Mouse (Mus musculus) liver, embryonic 13.5 days (tissue): ENCODE data around the gene Ap2a1. TPM values are rescaled to one million over a fixed set of nuclear protein-coding genes. Genes with fewer than 3 reads are reported as not detected.

Experiments used
- ATAC-seq: fragments of 200-750 bp; cut with Nextera tagmentation; 2 replicates; pipeline ENCODE4 v1.8.0; 2017; ENCODE audit warnings: low read depth, mild to moderate bottlenecking, moderate number of reproducible peaks, moderate library complexity
- DNase-seq: peaks from one replicate; pipeline ENCODE4 v3.0.0; 2022
- H3K27ac ChIP-seq: fragments of 300-500 bp; sonication (generic); 2 replicates; pipeline ENCODE4 v1.5.1; 2015; ENCODE audit warnings: moderate library complexity, mild to moderate bottlenecking, inconsistent platforms
- H3K27me3 ChIP-seq: fragments of 300-500 bp; sonication (generic); 2 replicates; pipeline ENCODE4 v1.6.1; 2015; ENCODE audit warnings: mild to moderate bottlenecking, inconsistent platforms
- H3K36me3 ChIP-seq: fragments of 300-500 bp; sonication (generic); 2 replicates; pipeline ENCODE4 v1.6.1; 2015; ENCODE audit warnings: mild to moderate bottlenecking, inconsistent platforms
- H3K4me1 ChIP-seq: fragments of 300-500 bp; sonication (generic); replicated peaks from 2 replicates; pipeline ENCODE4 v1.6.1; 2015; ENCODE audit warnings: inconsistent platforms
- H3K4me2 ChIP-seq: fragments of 300-500 bp; sonication (generic); 2 replicates; pipeline ENCODE4 v1.6.1; 2015; ENCODE audit warnings: inconsistent platforms, mild to moderate bottlenecking, moderate library complexity
- H3K4me3 ChIP-seq: fragments of 300-500 bp; sonication (generic); replicated peaks from 2 replicates; pipeline ENCODE4 v1.5.1; 2015; ENCODE audit warnings: mild to moderate bottlenecking, inconsistent platforms
- H3K9ac ChIP-seq: fragments of 300-500 bp; sonication (generic); 2 replicates; pipeline ENCODE4 v1.6.1; 2015; ENCODE audit warnings: mild to moderate bottlenecking, inconsistent platforms
- H3K9me3 ChIP-seq: fragments of 300-500 bp; sonication (generic); replicated peaks from 2 replicates; pipeline ENCODE4 v1.6.1; 2016; ENCODE audit warnings: inconsistent platforms
- WGBS: fragments of 180-500 bp; shearing (Covaris S2); methylation state at CpG from one replicate; pipeline ENCODE4 v1.1.7; 2015; ENCODE audit not compliant: insufficient replicate concordance; 5-methylcytosine and 5-hydroxymethylcytosine counted together
- polyA plus RNA-seq: library from polyadenylated mRNA; unstranded; fragments of >200 nt; fragmentation: Nextera tagmentation; extraction: Ambion mirVana; gene quantifications from 2 replicates; pipeline ENCODE4 v1.2.1, GENCODE M21; 2015

Ap2a1 gene
- polyA plus RNA-seq, 1 experiment from 2014 or later: 69.5 TPM

DNA sequence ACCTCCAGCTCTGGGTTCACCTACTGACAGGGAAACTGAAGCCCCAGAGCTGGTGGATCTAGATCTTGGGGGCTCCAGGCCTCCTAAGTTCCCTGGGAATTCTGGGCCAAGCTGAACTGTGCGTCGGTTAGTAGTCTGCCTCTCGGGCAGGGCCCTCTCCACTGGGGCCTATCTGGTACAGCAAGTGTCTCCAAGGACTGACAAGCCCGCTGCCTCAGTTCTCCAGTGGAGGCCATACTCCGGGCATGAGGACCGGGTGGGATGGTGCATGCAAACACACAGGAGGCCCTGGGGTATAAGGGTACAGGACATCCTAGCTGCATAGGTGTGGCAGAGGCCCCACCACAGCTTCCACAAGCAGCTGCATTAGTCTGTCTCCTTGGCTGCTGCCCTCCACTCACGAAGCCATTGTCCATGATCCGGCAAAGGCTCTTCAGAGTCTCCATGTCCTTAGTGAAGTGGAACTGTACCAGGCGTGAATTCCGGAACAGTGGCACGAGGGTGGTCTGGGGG lies 65.3 kb downstream of the Ap2a1 start:
- no peak for DNase-seq
- Histone ChIP-seq H3K4me1 (peaks cover 68% of the 10 kb centered on the region), H3K36me3 (peaks cover 61% of the 10 kb centered on the region), H3K4me3 (no peak overlapping the region), H3K27me3 (no peaks in the 10 kb centered on the region), H3K4me2 (no peak overlapping the region), H3K9ac (no peak overlapping the region), H3K9me3 (no peaks in the 10 kb centered on the region), H3K27ac (no peak overlapping the region)
- no peak for ATAC-seq
- WGBS: 82% methylated on average over 11 of the region's 11 CpGs

DNA sequence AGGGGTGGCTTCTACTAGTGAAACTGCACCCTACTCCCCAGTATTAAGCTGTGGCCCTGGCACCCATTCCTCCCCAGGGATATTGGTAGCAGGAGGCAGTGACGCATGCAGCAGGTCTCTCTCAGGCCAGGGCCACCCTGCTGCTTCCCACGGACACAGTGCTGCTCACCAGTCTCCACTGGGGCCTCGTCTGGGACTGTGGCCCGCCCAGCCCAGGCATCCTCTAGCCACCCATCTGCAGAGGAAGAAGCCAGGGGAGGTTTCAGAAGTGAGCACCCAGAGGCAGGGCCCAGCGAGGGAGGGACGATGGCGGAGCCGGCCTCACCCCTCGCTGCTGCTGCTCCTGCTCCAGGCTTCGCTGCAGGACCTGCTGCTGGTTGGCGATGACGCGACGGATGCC lies 66.1 kb downstream of the Ap2a1 start:
- Histone ChIP-seq H3K4me2 (no peak overlapping the region), H3K27me3 (no peaks in the 10 kb centered on the region), H3K36me3 (peaks cover 61% of the 10 kb centered on the region), H3K4me1 (peaks cover 68% of the 10 kb centered on the region), H3K9me3 (no peaks in the 10 kb centered on the region), H3K9ac (no peak overlapping the region), H3K27ac (no peak overlapping the region), H3K4me3 (no peak overlapping the region)
- DNase-seq (no peak), ATAC-seq (no peak)
- WGBS: 93% methylated on average over 14 of the region's 14 CpGs

DNA sequence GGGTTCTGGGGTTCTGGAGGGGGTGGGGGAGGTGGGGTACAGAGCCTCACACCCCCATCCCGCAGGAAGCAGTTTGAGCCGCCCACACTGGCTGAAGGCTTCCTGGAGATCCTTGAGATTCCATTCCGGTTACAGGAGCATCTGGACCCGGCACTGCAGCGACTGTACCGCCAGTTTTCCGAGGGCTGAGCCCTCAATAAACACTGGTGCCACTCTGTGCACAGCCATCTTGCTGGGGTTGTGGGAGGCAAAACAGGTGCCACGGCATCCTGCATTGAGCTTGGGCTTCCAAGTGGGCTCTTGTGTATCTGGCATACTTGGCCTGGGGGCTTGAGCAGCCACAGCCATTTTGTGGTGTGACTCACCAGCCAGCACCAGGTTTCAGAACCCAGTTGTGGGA lies 66.9 kb downstream of the Ap2a1 start:
- WGBS: 83% methylated on average over 8 of the region's 8 CpGs
- Histone ChIP-seq H3K36me3 (peaks cover 61% of the 10 kb centered on the region), H3K4me1 (peaks cover 68% of the 10 kb centered on the region)

DNA sequence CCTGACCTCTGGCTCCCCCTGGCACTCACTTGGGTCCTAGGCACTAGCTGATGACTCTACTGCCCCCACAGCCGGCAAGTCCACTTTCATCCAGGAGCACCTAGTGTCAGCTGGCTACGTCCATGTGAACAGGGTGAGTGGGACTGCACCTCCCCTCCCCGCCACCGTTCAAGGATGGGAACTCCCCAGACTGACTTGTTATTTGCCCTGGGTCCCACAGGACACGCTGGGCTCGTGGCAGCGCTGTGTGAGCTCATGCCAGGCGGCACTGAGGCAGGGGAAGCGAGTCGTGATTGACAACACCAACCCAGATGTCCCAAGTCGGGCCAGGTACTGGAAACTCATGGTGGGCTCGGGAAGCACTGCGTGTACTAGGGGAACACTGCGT lies 67.9 kb downstream of the Ap2a1 start:
- Histone ChIP-seq H3K4me3 (no peak overlapping the region), H3K27me3 (no peaks in the 10 kb centered on the region), H3K27ac (no peak overlapping the region), H3K4me2 (no peak overlapping the region), H3K9me3 (no peaks in the 10 kb centered on the region), H3K36me3 (peaks cover 60% of the 10 kb centered on the region), H3K9ac (no peak overlapping the region), H3K4me1 (peaks cover 63% of the 10 kb centered on the region)
- WGBS: 86% methylated on average over 14 of the region's 14 CpGs
- ATAC-seq (no peak), DNase-seq (no peak)

More for the DNA sequence above, 66.9 kb downstream of the Ap2a1 start:
- H3K9me3 ChIP-seq: no peaks in the 10 kb centered on the region
- no peak overlapping the region for H3K4me3 ChIP-seq
- no peak overlapping the region for H3K4me2 ChIP-seq
- ATAC-seq (no peak), DNase-seq (no peak)
- H3K27me3 ChIP-seq: no peaks in the 10 kb centered on the region
- H3K27ac ChIP-seq: no peak overlapping the region
- H3K9ac ChIP-seq: no peak overlapping the region

DNA sequence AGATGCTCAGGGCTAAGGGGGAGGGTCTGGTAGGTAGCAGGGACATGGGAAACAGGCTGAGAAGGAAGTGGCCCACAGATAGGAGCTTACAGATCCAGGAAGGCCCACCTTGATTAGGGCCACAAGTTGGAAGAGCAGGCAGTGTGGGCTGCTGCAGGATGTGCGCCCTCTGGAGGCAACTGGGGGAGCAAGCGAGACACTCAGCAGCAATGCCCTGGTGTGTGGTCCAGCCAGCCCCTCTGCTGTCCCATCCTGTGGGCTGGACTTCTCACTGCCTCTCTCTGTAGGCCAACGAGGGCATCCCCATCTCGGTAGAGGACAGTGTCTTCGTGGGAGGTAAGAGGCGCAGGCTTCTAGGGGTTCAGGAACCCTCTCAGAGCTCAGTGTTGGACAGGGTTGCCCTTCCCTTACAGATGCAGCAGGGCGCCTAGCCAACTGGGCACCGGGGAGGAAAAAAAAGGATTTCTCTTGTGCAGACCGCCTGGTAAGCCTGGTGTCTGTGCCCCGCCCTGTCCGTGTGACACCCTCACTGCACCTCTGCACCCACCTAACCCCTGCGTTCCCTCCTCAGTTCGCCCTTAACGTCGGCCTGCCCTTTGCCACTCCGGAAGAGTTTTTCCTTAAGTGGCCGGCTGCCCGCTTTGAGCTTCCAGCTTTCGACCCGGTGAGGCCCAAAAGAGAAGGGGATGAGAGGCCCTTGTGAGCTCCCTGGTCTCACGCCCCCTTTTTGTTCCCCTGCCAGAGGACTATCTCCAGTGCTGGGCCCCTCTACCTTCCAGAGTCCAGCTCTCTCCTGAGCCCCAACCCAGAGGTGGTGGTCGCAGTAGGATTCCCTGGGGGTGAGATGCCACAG lies 68.5 kb downstream of the Ap2a1 start:
- ATAC-seq (no peak; the same call in 1 of the 2 replicates), DNase-seq (peak; percentile 54)
- H3K4me2 ChIP-seq: no peak overlapping the region
- peaks cover 63% of the 10 kb centered on the region for H3K4me1 ChIP-seq
- H3K9me3 ChIP-seq: no peaks in the 10 kb centered on the region
- no peak overlapping the region; the same call in 1 of the 2 replicates for H3K27ac ChIP-seq
- H3K4me3 ChIP-seq: no peak overlapping the region
- H3K27me3 ChIP-seq: no peaks in the 10 kb centered on the region
- 57% methylated on average over 22 of the region's 22 CpGs for WGBS
- H3K36me3 ChIP-seq: peaks cover 57% of the 10 kb centered on the region
- H3K9ac ChIP-seq: no peak overlapping the region

DNA sequence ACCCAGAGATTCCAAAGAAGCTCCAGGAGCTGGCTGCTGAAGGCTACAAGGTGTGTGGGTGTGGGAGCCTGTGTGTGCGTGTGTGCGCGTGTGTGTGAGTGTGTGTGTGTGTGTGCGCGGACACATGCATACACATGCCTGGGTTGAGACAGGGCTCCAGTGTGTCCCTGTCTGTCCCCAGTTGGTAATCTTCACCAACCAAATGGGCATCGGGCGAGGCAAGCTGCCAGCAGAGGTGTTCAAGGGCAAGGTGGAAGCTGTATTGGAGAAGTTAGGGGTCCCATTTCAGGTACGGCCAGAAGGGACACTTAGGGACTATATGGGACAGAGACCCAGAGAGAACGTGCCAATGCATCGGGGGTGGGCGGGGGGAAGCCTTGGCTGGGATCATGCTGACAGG lies 69.4 kb downstream of the Ap2a1 start:
- Histone ChIP-seq H3K4me3 (no peak overlapping the region), H3K9ac (no peak overlapping the region), H3K4me2 (no peak overlapping the region), H3K36me3 (peaks cover 49% of the 10 kb centered on the region), H3K4me1 (peaks cover 63% of the 10 kb centered on the region), H3K9me3 (no peaks in the 10 kb centered on the region), H3K27ac (no peak overlapping the region; the same call in 1 of the 2 replicates), H3K27me3 (no peaks in the 10 kb centered on the region)
- DNase-seq (no peak), ATAC-seq (no peak)
- 84% methylated on average over 11 of the region's 11 CpGs for WGBS

DNA sequence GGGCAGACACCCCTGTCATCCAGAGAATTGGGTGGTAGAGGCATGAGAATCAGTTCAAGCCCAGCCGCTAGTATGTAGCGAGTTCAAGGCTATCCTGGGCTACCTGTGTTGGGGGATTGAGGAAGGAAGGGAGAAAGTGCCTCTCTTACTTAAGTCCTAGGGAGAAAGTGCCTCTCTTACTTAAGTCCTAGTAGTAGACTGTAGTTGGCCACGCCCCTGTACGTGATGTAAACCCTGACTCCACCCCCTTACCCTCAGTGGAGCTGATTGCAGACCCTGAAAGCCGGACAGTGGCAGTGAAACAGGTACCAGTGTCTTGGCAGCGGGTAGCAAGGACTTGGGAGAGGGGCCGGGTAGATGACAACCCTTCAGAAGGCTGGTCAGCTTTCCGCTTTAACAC lies 71.4 kb downstream of the Ap2a1 start:
- Histone ChIP-seq H3K4me2 (peak overlapping the region; percentile 96), H3K27ac (peak overlapping the region; percentile 99), H3K27me3 (no peaks in the 10 kb centered on the region), H3K4me3 (peak overlapping the region; percentile 77), H3K4me1 (peaks cover 76% of the 10 kb centered on the region), H3K9me3 (no peaks in the 10 kb centered on the region), H3K36me3 (peaks cover 36% of the 10 kb centered on the region), H3K9ac (peak overlapping the region; percentile 91)
- ATAC-seq (no peak), DNase-seq (peak; percentile 76)
- 22% methylated on average over 8 of the region's 8 CpGs for WGBS

DNA sequence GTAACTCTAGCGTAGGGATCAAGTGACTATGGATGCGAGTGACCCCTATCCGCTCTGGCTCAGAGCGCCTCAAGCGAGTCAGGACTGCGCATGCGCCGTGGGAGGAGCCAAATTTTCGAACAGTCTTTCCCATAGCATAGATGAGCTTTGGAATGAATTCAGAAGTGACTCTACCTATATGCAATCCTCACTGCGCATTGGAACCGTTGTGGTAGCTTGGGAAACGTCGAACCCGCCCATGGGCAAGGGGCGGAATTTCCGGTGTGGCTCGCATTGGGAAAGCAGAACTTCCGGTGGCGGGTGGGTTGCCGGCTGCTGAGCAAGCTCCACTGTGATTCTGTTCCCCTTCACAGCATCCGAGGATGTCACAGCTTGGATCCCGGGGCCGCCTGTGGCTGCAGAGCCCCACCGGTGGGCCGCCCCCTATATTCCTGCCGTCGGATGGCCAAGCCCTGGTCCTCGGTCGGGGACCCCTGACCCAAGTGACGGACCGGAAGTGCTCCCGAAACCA lies 72.2 kb downstream of the Ap2a1 start, which contains the start of gene Pnkp:
Gene Pnkp (plus strand): TSS at position 98 of the 511 bp plus-strand sequence.
- Histone ChIP-seq H3K4me2 (peak within 1 kb of the TSS; percentile 96), H3K9me3 (no peaks in the 10 kb centered on the region), H3K9ac (peak within 1 kb of the TSS; percentile 91), H3K4me1 (peaks cover 84% of the 10 kb centered on the region), H3K27me3 (no peaks in the 10 kb centered on the region), H3K27ac (peak within 1 kb of the TSS; percentile 99), H3K4me3 (peak within 1 kb of the TSS; percentile 77), H3K36me3 (peaks cover 36% of the 10 kb centered on the region)
- DNase-seq (peak; percentile 80), ATAC-seq (peak; percentile 13)
- under 1% methylated on average over 32 of the region's 32 CpGs for WGBS

DNA sequence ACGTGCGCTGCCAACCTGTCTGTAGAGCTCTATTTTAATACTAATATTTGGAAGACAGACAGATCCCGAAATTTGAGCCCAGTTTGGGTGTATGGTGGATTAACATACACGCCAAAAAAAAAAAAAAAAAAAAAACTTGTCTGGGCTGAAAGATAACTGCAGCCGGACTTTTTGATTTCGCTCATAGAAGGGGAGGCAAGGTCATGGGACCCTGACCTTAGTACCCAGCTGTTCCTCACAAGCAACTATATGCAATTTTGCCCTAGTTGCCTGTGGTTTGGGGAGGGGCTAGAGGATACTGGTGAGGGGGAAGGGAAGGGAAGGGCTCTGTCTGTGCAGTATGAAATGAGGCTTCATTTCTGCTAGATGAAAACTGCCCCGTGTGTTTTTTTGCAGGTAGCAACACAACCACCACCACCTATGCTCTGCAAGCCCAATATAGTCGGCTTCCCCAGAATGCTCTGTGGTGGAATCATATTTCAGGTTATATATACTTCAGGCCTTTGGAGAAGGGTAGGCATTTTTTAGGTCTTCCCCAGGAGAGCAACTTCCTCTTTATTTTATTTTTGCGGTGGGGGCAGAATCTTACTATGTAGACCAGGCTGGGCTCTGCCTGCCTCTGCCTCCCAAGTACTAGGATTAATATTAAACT lies 72.9 kb downstream of the Ap2a1 start:
- peak overlapping the region; percentile 99 for H3K27ac ChIP-seq
- no peaks in the 10 kb centered on the region for H3K9me3 ChIP-seq
- peaks cover 90% of the 10 kb centered on the region for H3K4me1 ChIP-seq
- no peaks in the 10 kb centered on the region for H3K27me3 ChIP-seq
- H3K4me2 ChIP-seq: peak overlapping the region; percentile 96
- no peak for ATAC-seq
- peaks cover 36% of the 10 kb centered on the region for H3K36me3 ChIP-seq
- peak overlapping the region; percentile 77 for H3K4me3 ChIP-seq
- DNase-seq: no peak
- peak overlapping the region; percentile 91 for H3K9ac ChIP-seq
- 19% methylated on average over 9 of the region's 9 CpGs for WGBS

DNA sequence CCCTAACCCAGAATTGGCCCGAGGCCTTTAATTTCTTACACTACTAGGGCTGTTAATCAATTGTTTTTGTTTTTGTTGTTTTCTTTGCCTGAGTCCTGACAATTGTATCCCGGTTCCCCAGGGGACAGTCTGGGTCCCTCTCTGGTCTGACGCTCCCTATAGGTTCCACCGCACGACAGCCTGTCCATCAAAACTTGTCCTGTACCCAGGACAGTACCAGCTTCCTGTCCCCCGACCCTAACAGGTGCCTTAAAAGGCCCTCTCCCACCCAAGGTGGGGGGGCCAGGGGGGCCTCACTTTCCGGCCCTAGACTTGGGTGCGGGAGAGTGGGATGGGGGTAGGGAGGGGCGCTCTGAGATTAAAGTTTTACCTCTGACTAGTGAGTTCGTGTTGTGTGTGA lies 74.3 kb downstream of the Ap2a1 start:
- Histone ChIP-seq H3K27me3 (no peaks in the 10 kb centered on the region), H3K4me3 (peak overlapping the region; percentile 77), H3K9me3 (no peaks in the 10 kb centered on the region), H3K27ac (peak overlapping the region; percentile 99), H3K4me2 (peak overlapping the region; percentile 96), H3K4me1 (peaks cover 89% of the 10 kb centered on the region), H3K9ac (peak overlapping the region; percentile 91), H3K36me3 (peaks cover 34% of the 10 kb centered on the region)
- ATAC-seq (no peak), DNase-seq (no peak)
- WGBS: 40% methylated on average over 10 of the region's 10 CpGs

DNA sequence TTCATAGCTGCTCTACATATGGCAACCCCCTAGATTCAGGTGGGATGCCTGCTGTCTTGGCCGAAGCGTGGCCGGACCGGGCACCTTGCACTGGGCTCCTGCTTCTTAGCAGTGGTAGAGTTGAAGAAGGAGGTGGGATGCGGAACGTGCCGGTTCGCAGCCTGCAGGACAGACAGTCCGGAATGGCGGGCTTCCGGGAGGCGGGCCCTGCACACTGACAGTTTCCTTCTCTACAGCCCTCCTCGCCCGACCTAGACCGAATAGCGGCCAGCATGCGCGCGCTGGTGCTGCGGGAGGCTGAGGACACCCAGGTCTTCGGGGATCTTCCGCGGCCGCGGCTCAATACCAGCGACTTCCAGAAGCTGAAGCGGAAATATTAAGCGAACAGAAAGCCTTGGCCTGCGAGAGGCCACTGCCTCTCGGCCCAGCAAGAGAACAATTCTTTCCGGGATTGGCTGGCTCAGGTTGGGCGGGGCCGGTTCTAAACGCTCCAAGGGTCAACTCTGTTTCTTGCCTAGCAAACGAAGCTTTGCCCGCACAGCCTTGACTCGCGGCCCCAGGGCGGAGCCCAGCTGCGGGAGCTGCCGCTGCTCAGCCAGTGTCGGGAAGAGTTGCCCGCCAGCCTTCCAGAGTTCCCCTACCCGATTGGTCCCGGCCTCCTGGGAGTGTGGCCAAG lies 74.8 kb downstream of the Ap2a1 start:
- Histone ChIP-seq H3K36me3 (peaks cover 29% of the 10 kb centered on the region), H3K4me2 (peak overlapping the region; percentile 96), H3K4me1 (peaks cover 84% of the 10 kb centered on the region), H3K27ac (peak overlapping the region; percentile 99), H3K4me3 (peak overlapping the region; percentile 77), H3K9ac (peak overlapping the region; percentile 91), H3K9me3 (no peaks in the 10 kb centered on the region), H3K27me3 (no peaks in the 10 kb centered on the region)
- peak; percentile 75 for ATAC-seq
- under 1% methylated on average over 45 of the region's 45 CpGs for WGBS
- peak; percentile 86 for DNase-seq
